Mouse (Mus musculus): ENCODE data around the gene Ppp2r2c. TPM values are rescaled to one million over a fixed set of nuclear protein-coding genes. Genes with fewer than 3 reads are reported as not detected.

Gene Ppp2r2c
- polyA plus RNA-seq, 1 experiment from 2014 or later, result 72.5 TPM

GRCm38 (mm10) chr5:36875956-36876355 lies 7.6 kb downstream of the Ppp2r2c start:
- Histone ChIP-seq H3K4me1 (replicated peaks) (peaks cover 10% of the 10 kb centered on the region; the same call in 1 of the 2 replicates), H3K9me3 (no peaks in the 10 kb centered on the region), H3K4me2 (no peak overlapping the region), H3K36me3 (no peaks in the 10 kb centered on the region), H3K9ac (no peak overlapping the region), H3K27me3 (peaks cover 5% of the 10 kb centered on the region; the same call in 1 of the 2 replicates), H3K27ac (replicated peaks) (no peak overlapping the region), H3K4me3 (no peak overlapping the region)
- no peak for ATAC-seq (ENCODE audit: low FRiP score, low read depth)
- 75% methylated on average over 4 of the region's 4 CpGs for WGBS

DNA sequence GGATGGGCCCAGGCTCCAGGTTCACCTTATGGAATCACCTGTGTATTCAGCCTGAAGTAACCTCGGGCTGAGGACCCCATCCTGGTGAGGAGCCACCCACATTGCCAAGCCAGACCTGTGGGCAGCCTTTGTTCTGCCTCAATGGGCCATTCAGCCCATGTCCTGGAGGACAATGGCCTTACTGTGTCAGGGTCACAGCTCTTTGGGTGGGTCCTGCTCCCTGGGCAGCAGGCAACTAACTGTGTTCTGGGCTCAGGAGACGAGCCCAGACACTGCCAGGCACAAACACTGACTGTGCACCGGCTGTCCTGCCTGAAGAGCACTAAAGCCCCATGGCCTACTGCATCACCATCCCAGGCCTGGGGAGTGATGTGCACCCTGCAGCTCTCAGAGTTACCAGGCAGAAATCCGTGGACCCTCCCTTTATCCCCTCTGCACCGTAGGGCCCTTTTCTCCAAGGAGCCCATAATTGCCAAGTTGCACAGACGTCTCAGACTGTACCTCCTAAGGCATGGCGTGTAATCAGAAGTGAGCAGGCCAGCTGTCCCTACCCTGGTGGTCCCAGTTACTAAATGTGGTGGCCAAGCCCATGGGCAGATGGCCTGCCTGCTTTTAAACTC lies 8.6 kb downstream of the Ppp2r2c start:
- Histone ChIP-seq H3K36me3 (no peaks in the 10 kb centered on the region), H3K4me3 (no peak overlapping the region), H3K27me3 (no peaks in the 10 kb centered on the region), H3K9me3 (no peaks in the 10 kb centered on the region), H3K4me1 (replicated peaks) (peaks cover 8% of the 10 kb centered on the region; the same call in 1 of the 2 replicates), H3K9ac (no peak overlapping the region), H3K4me2 (no peak overlapping the region), H3K27ac (replicated peaks) (no peak overlapping the region)
- ATAC-seq (ENCODE audit: low FRiP score, low read depth), result no peak; the same call in 1 of the 2 replicates
- WGBS, result 37% methylated on average over 7 of the region's 7 CpGs

DNA sequence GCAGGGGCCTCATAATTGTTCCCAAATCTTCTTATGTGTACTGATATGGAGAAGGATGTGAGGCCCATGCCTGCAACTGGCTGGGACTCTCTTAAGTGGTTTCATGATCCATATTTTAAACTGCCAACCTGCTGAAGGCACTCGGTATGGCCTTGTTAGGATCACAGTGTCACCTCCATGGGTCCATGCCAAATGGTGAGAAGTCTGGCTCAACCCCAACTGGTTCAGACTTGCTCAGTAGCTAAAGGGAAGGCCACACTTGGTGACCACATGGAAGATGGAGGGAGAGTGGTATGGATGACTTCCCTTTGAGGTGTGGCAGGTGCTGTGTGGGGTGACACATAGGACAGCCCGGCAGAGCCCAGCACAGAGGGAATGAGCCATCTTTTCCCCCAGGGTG lies 9.3 kb downstream of the Ppp2r2c start:
- Histone ChIP-seq H3K4me2 (no peak overlapping the region), H3K4me1 (replicated peaks) (peaks cover 11% of the 10 kb centered on the region; the same call in 1 of the 2 replicates), H3K9ac (no peak overlapping the region), H3K9me3 (no peaks in the 10 kb centered on the region), H3K27ac (replicated peaks) (no peak overlapping the region), H3K27me3 (no peaks in the 10 kb centered on the region), H3K36me3 (no peaks in the 10 kb centered on the region), H3K4me3 (no peak overlapping the region)
- ATAC-seq (ENCODE audit: low FRiP score, low read depth), result no peak
- WGBS, result 81% methylated on average over 2 of the region's 2 CpGs

DNA sequence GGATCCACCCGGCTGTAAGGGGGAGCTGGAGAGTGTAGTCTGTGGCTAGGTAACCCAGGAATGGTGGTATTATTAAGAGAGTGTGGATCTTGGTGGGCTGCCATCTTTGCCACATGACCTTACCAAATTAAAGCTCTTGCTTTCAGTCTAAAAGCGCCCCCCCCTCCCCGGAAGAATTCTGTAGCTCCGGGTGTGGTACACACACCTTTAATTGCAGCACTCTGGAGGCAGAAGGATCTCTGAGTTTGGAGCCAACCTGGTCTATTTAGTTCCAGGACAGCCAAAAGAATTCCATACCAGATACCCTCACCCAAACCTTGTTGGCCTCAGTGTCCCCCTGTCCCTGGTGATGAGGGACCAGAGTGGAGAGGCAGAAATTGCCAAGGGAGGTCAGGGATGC lies 10.5 kb downstream of the Ppp2r2c start:
- no peaks in the 10 kb centered on the region for H3K36me3 ChIP-seq
- ATAC-seq (ENCODE audit: low FRiP score, low read depth), result no peak
- H3K9ac ChIP-seq, result no peak overlapping the region
- no peak overlapping the region for H3K4me2 ChIP-seq
- 90% methylated on average over 4 of the region's 4 CpGs for WGBS
- H3K4me1 ChIP-seq (replicated peaks), result peaks cover 21% of the 10 kb centered on the region
- no peak overlapping the region for H3K4me3 ChIP-seq
- H3K27ac ChIP-seq (replicated peaks), result no peak overlapping the region
- H3K27me3 ChIP-seq, result no peaks in the 10 kb centered on the region
- no peaks in the 10 kb centered on the region for H3K9me3 ChIP-seq

- H3K4me1 ChIP-seq (replicated peaks), result peaks cover 25% of the 10 kb centered on the region
- H3K4me2 ChIP-seq, result no peak overlapping the region
- WGBS, result 79% methylated on average over 5 of the region's 5 CpGs
- H3K9ac ChIP-seq, result no peak overlapping the region
- no peaks in the 10 kb centered on the region for H3K27me3 ChIP-seq
- H3K36me3 ChIP-seq, result no peaks in the 10 kb centered on the region
- H3K9me3 ChIP-seq, result no peaks in the 10 kb centered on the region
- no peak overlapping the region for H3K4me3 ChIP-seq
- ATAC-seq (ENCODE audit: low FRiP score, low read depth), result no peak
- H3K27ac ChIP-seq (replicated peaks), result no peak overlapping the region
Measured at GRCm38 (mm10) chr5:36880622-36881021, 12.3 kb downstream of the Ppp2r2c start.

- no peak overlapping the region for H3K9ac ChIP-seq
- H3K9me3 ChIP-seq, result no peaks in the 10 kb centered on the region
- H3K27me3 ChIP-seq, result no peaks in the 10 kb centered on the region
- H3K4me1 ChIP-seq (replicated peaks), result peaks cover 45% of the 10 kb centered on the region
- no peak for ATAC-seq (ENCODE audit: low FRiP score, low read depth)
- H3K27ac ChIP-seq (replicated peaks), result no peak overlapping the region
- H3K4me2 ChIP-seq, result no peak overlapping the region
- H3K4me3 ChIP-seq, result no peak overlapping the region
- no peaks in the 10 kb centered on the region for H3K36me3 ChIP-seq
- 42% methylated on average over 12 of the region's 12 CpGs for WGBS
Measured at GRCm38 (mm10) chr5:36883516-36883915, 15.2 kb downstream of the Ppp2r2c start.

- ATAC-seq (ENCODE audit: low FRiP score, low read depth), result no peak
- WGBS, result 78% methylated on average over 1 of the region's 1 CpGs
Measured at GRCm38 (mm10) chr5:36885067-36885466, 16.8 kb downstream of the Ppp2r2c start.

DNA sequence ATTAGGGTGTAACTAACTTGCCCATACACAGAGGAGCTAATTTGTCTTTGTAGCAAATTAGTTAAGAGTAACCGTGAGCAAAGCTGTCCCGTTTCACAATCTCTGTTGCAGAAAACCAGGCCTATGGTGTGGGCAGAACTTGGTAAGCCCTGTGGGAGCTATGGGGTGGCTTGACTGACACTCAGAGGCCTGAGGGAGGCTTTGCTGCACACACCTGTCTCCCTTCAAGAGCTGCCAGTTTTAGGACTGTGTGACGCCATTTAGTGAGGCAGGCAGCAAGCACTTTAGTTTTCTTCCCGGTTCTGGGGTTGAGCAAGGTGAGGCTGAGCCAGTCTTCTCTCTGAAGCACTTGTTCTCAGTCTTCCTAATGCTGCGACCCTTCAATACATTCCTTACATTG lies 17.3 kb downstream of the Ppp2r2c start:
- H3K9ac ChIP-seq, result no peak overlapping the region

More at GRCm38 (mm10) chr5:36885067-36885466, 16.8 kb downstream of the Ppp2r2c start:
- H3K4me2 ChIP-seq, result no peak overlapping the region
- H3K27ac ChIP-seq (replicated peaks), result no peak overlapping the region
- no peak overlapping the region for H3K9ac ChIP-seq
- H3K36me3 ChIP-seq, result no peaks in the 10 kb centered on the region
- peaks cover 46% of the 10 kb centered on the region for H3K4me1 ChIP-seq (replicated peaks)
- H3K9me3 ChIP-seq, result no peaks in the 10 kb centered on the region
- no peaks in the 10 kb centered on the region for H3K27me3 ChIP-seq
- no peak overlapping the region for H3K4me3 ChIP-seq

GRCm38 (mm10) chr5:36886298-36886697 lies 18.0 kb downstream of the Ppp2r2c start:
- no peaks in the 10 kb centered on the region for H3K9me3 ChIP-seq
- H3K4me2 ChIP-seq, result no peak overlapping the region
- H3K4me3 ChIP-seq, result no peak overlapping the region
- no peak overlapping the region for H3K27ac ChIP-seq (replicated peaks)
- no peak overlapping the region for H3K9ac ChIP-seq
- H3K4me1 ChIP-seq (replicated peaks), result peaks cover 49% of the 10 kb centered on the region
- H3K36me3 ChIP-seq, result no peaks in the 10 kb centered on the region
- no peak for ATAC-seq (ENCODE audit: low FRiP score, low read depth)
- no peaks in the 10 kb centered on the region for H3K27me3 ChIP-seq
- 68% methylated on average over 2 of the region's 2 CpGs for WGBS

More for the DNA sequence above, 17.3 kb downstream of the Ppp2r2c start:
- WGBS, result 76% methylated on average over 5 of the region's 5 CpGs
- Histone ChIP-seq H3K4me1 (replicated peaks) (peaks cover 45% of the 10 kb centered on the region), H3K27me3 (no peaks in the 10 kb centered on the region), H3K27ac (replicated peaks) (no peak overlapping the region), H3K36me3 (no peaks in the 10 kb centered on the region), H3K4me3 (no peak overlapping the region), H3K4me2 (no peak overlapping the region), H3K9me3 (no peaks in the 10 kb centered on the region)
- no peak for ATAC-seq (ENCODE audit: low FRiP score, low read depth)

DNA sequence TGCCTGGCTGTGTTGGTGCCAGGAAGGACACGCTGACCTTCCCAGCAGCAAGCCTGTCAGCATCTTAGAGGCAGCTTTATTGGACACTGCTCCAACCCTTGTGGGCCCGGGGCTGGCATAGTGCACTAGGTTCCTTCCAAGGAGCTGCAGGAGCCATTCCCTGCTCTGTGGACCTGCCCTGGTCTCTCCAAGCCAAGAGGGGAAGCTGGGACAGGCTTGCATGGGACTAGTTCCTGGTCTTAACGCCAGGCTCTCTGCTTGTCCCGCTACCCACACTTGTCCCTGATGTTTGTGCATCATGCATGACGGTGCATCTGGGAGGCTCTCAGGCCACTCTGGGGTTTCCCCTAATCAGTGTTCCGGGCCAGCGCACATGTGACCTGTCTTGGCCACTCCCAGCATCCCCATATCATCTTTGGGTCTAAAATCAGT lies 18.6 kb downstream of the Ppp2r2c start:
- no peak overlapping the region for H3K4me2 ChIP-seq
- no peak overlapping the region for H3K9ac ChIP-seq
- H3K4me1 ChIP-seq (replicated peaks), result peaks cover 55% of the 10 kb centered on the region
- no peaks in the 10 kb centered on the region for H3K27me3 ChIP-seq
- H3K27ac ChIP-seq (replicated peaks), result peak overlapping the region; percentile 9
- no peaks in the 10 kb centered on the region for H3K36me3 ChIP-seq
- no peak overlapping the region for H3K4me3 ChIP-seq
- no peaks in the 10 kb centered on the region for H3K9me3 ChIP-seq
- no peak for ATAC-seq (ENCODE audit: low FRiP score, low read depth)
- WGBS, result 64% methylated on average over 7 of the region's 7 CpGs

GRCm38 (mm10) chr5:36887299-36887988 lies 19.1 kb downstream of the Ppp2r2c start:
- Histone ChIP-seq H3K27me3 (no peaks in the 10 kb centered on the region), H3K9ac (no peak overlapping the region), H3K27ac (replicated peaks) (peak overlapping the region; percentile 9; the same call in 1 of the 2 replicates), H3K4me2 (no peak overlapping the region), H3K4me3 (no peak overlapping the region), H3K36me3 (no peaks in the 10 kb centered on the region), H3K9me3 (no peaks in the 10 kb centered on the region), H3K4me1 (replicated peaks) (peaks cover 59% of the 10 kb centered on the region)
- 40% methylated on average over 9 of the region's 9 CpGs for WGBS
- no peak; the same call in 1 of the 2 replicates for ATAC-seq (ENCODE audit: low FRiP score, low read depth)

- Histone ChIP-seq H3K27ac (replicated peaks) (0 out of 2 replicates have a peak overlapping the region, but pooled peaks have one; percentile 9), H3K36me3 (no peaks in the 10 kb centered on the region), H3K27me3 (no peaks in the 10 kb centered on the region), H3K4me3 (no peak overlapping the region), H3K9ac (no peak overlapping the region), H3K4me2 (no peak overlapping the region), H3K4me1 (replicated peaks) (peaks cover 56% of the 10 kb centered on the region), H3K9me3 (no peaks in the 10 kb centered on the region)
- 82% methylated on average over 8 of the region's 8 CpGs for WGBS
- no peak for ATAC-seq (ENCODE audit: low FRiP score, low read depth)
Measured at GRCm38 (mm10) chr5:36888501-36888900, 20.2 kb downstream of the Ppp2r2c start.
